Mouse (Mus musculus) embryonic facial prominence, embryonic 10.5 days (tissue): ENCODE results near the gene Cdipt. TPM values are rescaled to one million over a fixed set of nuclear protein-coding genes. Genes with fewer than 3 reads are reported as not detected.

Experiments used
- DNase-seq: peaks from one replicate; pipeline ENCODE4 v3.0.0-alpha.2; 2017; ENCODE audit warnings: low spot score
- H3K27ac ChIP-seq: fragments of 300-500 bp; sonication (generic); replicated peaks from 2 replicates; pipeline ENCODE4 v1.5.1; 2016; ENCODE audit warnings: mild to moderate bottlenecking
- H3K27me3 ChIP-seq: fragments of 300-500 bp; sonication (generic); replicated peaks from 2 replicates; pipeline ENCODE4 v1.6.1; 2016; ENCODE audit warnings: low read depth, mild to moderate bottlenecking; ENCODE audit not compliant: poor library complexity, severe bottlenecking
- H3K36me3 ChIP-seq: fragments of 300-500 bp; sonication (generic); replicated peaks from 2 replicates; pipeline ENCODE4 v1.6.1; 2016; ENCODE audit warnings: mild to moderate bottlenecking, moderate library complexity
- H3K4me1 ChIP-seq: fragments of 300-500 bp; sonication (generic); 2 replicates; pipeline ENCODE4 v1.6.1; 2016
- H3K4me3 ChIP-seq: fragments of 300-500 bp; sonication (generic); 2 replicates; pipeline ENCODE4 v1.5.1; 2016; ENCODE audit warnings: mild to moderate bottlenecking, moderate library complexity
- H3K9me3 ChIP-seq: fragments of 300-500 bp; sonication (generic); 2 replicates; pipeline ENCODE4 v1.6.1; 2016; ENCODE audit warnings: mild to moderate bottlenecking
- WGBS: fragments of 180-500 bp; shearing (Covaris S2); methylation state at CpG from one replicate; pipeline ENCODE4 v1.1.7; 2016; 5-methylcytosine and 5-hydroxymethylcytosine counted together
- polyA plus RNA-seq: library from polyadenylated mRNA; unstranded; fragments of >200 nt; fragmentation: Nextera tagmentation; extraction: Ambion mirVana; gene quantifications from 2 replicates; pipeline ENCODE4 v1.2.1, GENCODE M21; 2016

Gene Cdipt
- polyA plus RNA-seq, 1 experiment from 2014 or later, result 85.2 TPM

GRCm38 (mm10) chr7:127023896-127024690 lies 48.4 kb downstream of the Cdipt start:
- WGBS, result 37% methylated on average over 19 of the region's 19 CpGs
- H3K4me1 ChIP-seq, result peaks cover 75% of the 10 kb centered on the region
- no peak for DNase-seq

GRCm38 (mm10) chr7:127024755-127025555 lies 49.2 kb downstream of the Cdipt start:
- no peaks in the 10 kb centered on the region for H3K9me3 ChIP-seq
- peaks cover 65% of the 10 kb centered on the region for H3K36me3 ChIP-seq
- H3K4me1 ChIP-seq, result peaks cover 67% of the 10 kb centered on the region
- peak overlapping the region; percentile 86 for H3K4me3 ChIP-seq
- no peaks in the 10 kb centered on the region for H3K27me3 ChIP-seq
- DNase-seq, result peak; percentile 85
- H3K27ac ChIP-seq, result peak overlapping the region; percentile 100
- under 1% methylated on average over 30 of the region's 30 CpGs for WGBS

More at GRCm38 (mm10) chr7:127023896-127024690, 48.4 kb downstream of the Cdipt start:
- Histone ChIP-seq H3K27me3 (no peaks in the 10 kb centered on the region), H3K9me3 (no peaks in the 10 kb centered on the region), H3K27ac (peak overlapping the region; percentile 100), H3K4me3 (peak overlapping the region; percentile 86), H3K36me3 (peaks cover 63% of the 10 kb centered on the region)

GRCm38 (mm10) chr7:127025556-127026160 lies 49.9 kb downstream of the Cdipt start:
- no peaks in the 10 kb centered on the region for H3K9me3 ChIP-seq
- no peaks in the 10 kb centered on the region for H3K27me3 ChIP-seq
- WGBS, result under 1% methylated on average over 64 of the region's 65 CpGs
- peak overlapping the region; percentile 86 for H3K4me3 ChIP-seq
- peak overlapping the region; percentile 100 for H3K27ac ChIP-seq
- peak; percentile 71 for DNase-seq
- peaks cover 60% of the 10 kb centered on the region for H3K4me1 ChIP-seq
- peaks cover 72% of the 10 kb centered on the region for H3K36me3 ChIP-seq

- Histone ChIP-seq H3K4me3 (peak overlapping the region; percentile 86), H3K27me3 (no peaks in the 10 kb centered on the region), H3K36me3 (peaks cover 78% of the 10 kb centered on the region), H3K9me3 (no peaks in the 10 kb centered on the region), H3K27ac (peak overlapping the region; percentile 100), H3K4me1 (peaks cover 55% of the 10 kb centered on the region)
- DNase-seq, result peak; percentile 86
- under 1% methylated on average over 46 of the region's 48 CpGs for WGBS
Observed at GRCm38 (mm10) chr7:127026161-127026600, 50.5 kb downstream of the Cdipt start.

GRCm38 (mm10) chr7:127026616-127026983 lies 50.9 kb downstream of the Cdipt start:
- Histone ChIP-seq H3K36me3 (peaks cover 80% of the 10 kb centered on the region), H3K9me3 (no peaks in the 10 kb centered on the region), H3K27me3 (no peaks in the 10 kb centered on the region), H3K27ac (peak overlapping the region; percentile 100), H3K4me3 (peak overlapping the region; percentile 86), H3K4me1 (peaks cover 50% of the 10 kb centered on the region)
- WGBS, result 3% methylated on average over 26 of the region's 48 CpGs
- no peak for DNase-seq

- peak within 1 kb of the TSS; percentile 86 for H3K4me3 ChIP-seq
- H3K4me1 ChIP-seq, result peaks cover 45% of the 10 kb centered on the region
- peaks cover 80% of the 10 kb centered on the region for H3K36me3 ChIP-seq
- peak; percentile 100 for DNase-seq
- H3K27ac ChIP-seq, result peak within 1 kb of the TSS; percentile 100
- H3K9me3 ChIP-seq, result no peaks in the 10 kb centered on the region
- no peaks in the 10 kb centered on the region for H3K27me3 ChIP-seq
- under 1% methylated on average over 62 of the region's 63 CpGs for WGBS
Observed at GRCm38 (mm10) chr7:127026984-127027726, 51.4 kb downstream of the Cdipt start, which contains the start of gene Maz. Gene Maz (minus strand): TSS chr7:127027037.

- no peak for DNase-seq
- WGBS, result 72% methylated on average over 8 of the region's 8 CpGs
- H3K36me3 ChIP-seq, result peaks cover 80% of the 10 kb centered on the region
Observed at GRCm38 (mm10) chr7:127027885-127028284, 52.2 kb downstream of the Cdipt start.

More at GRCm38 (mm10) chr7:127027885-127028284, 52.2 kb downstream of the Cdipt start:
- Histone ChIP-seq H3K4me1 (peaks cover 38% of the 10 kb centered on the region), H3K27ac (peak overlapping the region; percentile 100), H3K4me3 (peak overlapping the region; percentile 86), H3K9me3 (no peaks in the 10 kb centered on the region), H3K27me3 (no peaks in the 10 kb centered on the region)

Other genes starting within 250 kb of the Cdipt start
- gene Mapk3, start 216.3 kb upstream of the Cdipt start, polyA plus RNA-seq, result 51.9 and 57.2 TPM in 2 replicates
- 0.96 and 1.8 TPM in 2 replicates for gene Gdpd3, start 209.6 kb upstream of the Cdipt start, polyA plus RNA-seq
- gene Ypel3, start 199.0 kb upstream of the Cdipt start, polyA plus RNA-seq, result 51.1 and 64.4 TPM in 2 replicates
- gene Tbx6, start 194.4 kb upstream of the Cdipt start, polyA plus RNA-seq, result 0.36 and 0.60 TPM in 2 replicates
- gene Ppp4c, start 183.4 kb upstream of the Cdipt start, polyA plus RNA-seq, result 390 and 408 TPM in 2 replicates
- 0.80 and 1.2 TPM in 2 replicates for gene Fam57b, start 178.2 kb upstream of the Cdipt start, polyA plus RNA-seq
- not detected in 2 replicates for gene 4930451I11Rik, start 144.3 kb upstream of the Cdipt start, polyA plus RNA-seq
- 3.1 and 5.5 TPM in 2 replicates for gene Doc2a, start 128.5 kb upstream of the Cdipt start, polyA plus RNA-seq
- gene Hirip3, start 113.9 kb upstream of the Cdipt start, polyA plus RNA-seq, result 49.3 and 57.0 TPM in 2 replicates
- 114 and 118 TPM in 2 replicates for gene Ino80e, start 113.5 kb upstream of the Cdipt start, polyA plus RNA-seq
- gene Taok2, start 91.2 kb upstream of the Cdipt start, polyA plus RNA-seq, result 55.3 and 56.9 TPM in 2 replicates
- 16.7 and 21.3 TPM in 2 replicates for gene Tmem219, start 53.0 kb upstream of the Cdipt start, polyA plus RNA-seq
- gene Kctd13, start 47.0 kb upstream of the Cdipt start, polyA plus RNA-seq, result 20.2 and 21.3 TPM in 2 replicates
- 0.14 and 0.15 TPM in 2 replicates for gene Asphd1, start 26.3 kb upstream of the Cdipt start, polyA plus RNA-seq
- gene Sez6l2, start 25.4 kb upstream of the Cdipt start, polyA plus RNA-seq, result 0.77 and 1.2 TPM in 2 replicates
- 0.50 and 0.77 TPM in 2 replicates for gene Cdiptos, start 184 bp downstream of the Cdipt start, polyA plus RNA-seq
- gene Mvp, start 38.7 kb downstream of the Cdipt start, polyA plus RNA-seq, result 4.1 TPM in 2 replicates
- 0.78 TPM in 1 of 2 replicates, not detected in the other for gene Pagr1b, start 40.6 kb downstream of the Cdipt start, polyA plus RNA-seq
- 41.1 and 107 TPM in 2 replicates for gene Pagr1a, start 41.4 kb downstream of the Cdipt start, polyA plus RNA-seq
- gene Gm42742, start 45.2 kb downstream of the Cdipt start, polyA plus RNA-seq, result 37.7 and 92.9 TPM in 2 replicates
- 2.7 and 3.4 TPM in 2 replicates for gene Prrt2, start 45.3 kb downstream of the Cdipt start, polyA plus RNA-seq
- gene Maz, start 51.1 kb downstream of the Cdipt start, polyA plus RNA-seq, result 63.6 and 68.8 TPM in 2 replicates
- 200 and 207 TPM in 2 replicates for gene Kif22, start 66.6 kb downstream of the Cdipt start, polyA plus RNA-seq
- not detected in 2 replicates for gene Zg16, start 111.4 kb downstream of the Cdipt start, polyA plus RNA-seq
- 0.54 and 1.4 TPM in 2 replicates for gene AI467606, start 115.4 kb downstream of the Cdipt start, polyA plus RNA-seq
- 3.7 and 4.1 TPM in 2 replicates for gene Qprt, start 146.3 kb downstream of the Cdipt start, polyA plus RNA-seq
- gene Spn, start 161.9 kb downstream of the Cdipt start, polyA plus RNA-seq, result 0.04 and 0.09 TPM in 2 replicates
- 89.9 and 93.4 TPM in 2 replicates for gene Cd2bp2, start 220.1 kb downstream of the Cdipt start, polyA plus RNA-seq
- gene Tbc1d10b, start 232.6 kb downstream of the Cdipt start, polyA plus RNA-seq, result 31.3 and 34.4 TPM in 2 replicates
- gene Mylpf, start 233.0 kb downstream of the Cdipt start, polyA plus RNA-seq, result 9.3 and 10.7 TPM in 2 replicates